Mouse (Mus musculus) heart, embryonic 13.5 days (tissue): ENCODE data around the gene Irf3. TPM values are rescaled to one million over a fixed set of nuclear protein-coding genes. Genes with fewer than 3 reads are reported as not detected.

Experiments used
- ATAC-seq: fragments of 200-750 bp; cut with Nextera tagmentation; 2 replicates; pipeline ENCODE4 v1.8.0; 2017; ENCODE audit warnings: moderate TSS enrichment; ENCODE audit not compliant: insufficient number of reproducible peaks, low FRiP score, low TSS enrichment; ENCODE audit errors: extremely low read depth
- H3K27ac ChIP-seq: fragments of 300-500 bp; sonication (generic); replicated peaks from 2 replicates; pipeline ENCODE4 v1.5.1; 2015; ENCODE audit warnings: moderate library complexity, mild to moderate bottlenecking, inconsistent platforms
- H3K27me3 ChIP-seq: fragments of 300-500 bp; sonication (generic); replicated peaks from 2 replicates; pipeline ENCODE4 v1.6.1; 2015; ENCODE audit warnings: mild to moderate bottlenecking, inconsistent platforms
- H3K36me3 ChIP-seq: fragments of 300-500 bp; sonication (generic); 2 replicates; pipeline ENCODE4 v1.6.1; 2015; ENCODE audit warnings: mild to moderate bottlenecking, inconsistent platforms
- H3K4me1 ChIP-seq: fragments of 300-500 bp; sonication (generic); 2 replicates; pipeline ENCODE4 v1.6.1; 2015; ENCODE audit warnings: inconsistent platforms
- H3K4me2 ChIP-seq: fragments of 300-500 bp; sonication (generic); 2 replicates; pipeline ENCODE4 v1.6.1; 2015; ENCODE audit warnings: inconsistent platforms, mild to moderate bottlenecking, moderate library complexity
- H3K4me3 ChIP-seq: fragments of 300-500 bp; sonication (generic); 2 replicates; pipeline ENCODE4 v1.5.1; 2015; ENCODE audit warnings: moderate library complexity, mild to moderate bottlenecking, inconsistent platforms
- H3K9ac ChIP-seq: fragments of 300-500 bp; sonication (generic); 2 replicates; pipeline ENCODE4 v1.6.1; 2015; ENCODE audit warnings: inconsistent platforms, mild to moderate bottlenecking, moderate library complexity
- H3K9me3 ChIP-seq: fragments of 300-500 bp; sonication (generic); 2 replicates; pipeline ENCODE4 v1.6.1; 2016; ENCODE audit warnings: inconsistent platforms
- WGBS: fragments of 180-500 bp; shearing (Covaris S2); methylation state at CpG from one replicate; pipeline ENCODE4 v1.1.7; 2015; ENCODE audit warnings: mixed read lengths; 5-methylcytosine and 5-hydroxymethylcytosine counted together
- polyA plus RNA-seq: library from polyadenylated mRNA; unstranded; fragments of >200 nt; fragmentation: Nextera tagmentation; extraction: Ambion mirVana; gene quantifications from 2 replicates; pipeline ENCODE4 v1.2.1, GENCODE M21; 2015

Gene Irf3
- polyA plus RNA-seq, 1 experiment from 2014 or later: 63.6 TPM

DNA sequence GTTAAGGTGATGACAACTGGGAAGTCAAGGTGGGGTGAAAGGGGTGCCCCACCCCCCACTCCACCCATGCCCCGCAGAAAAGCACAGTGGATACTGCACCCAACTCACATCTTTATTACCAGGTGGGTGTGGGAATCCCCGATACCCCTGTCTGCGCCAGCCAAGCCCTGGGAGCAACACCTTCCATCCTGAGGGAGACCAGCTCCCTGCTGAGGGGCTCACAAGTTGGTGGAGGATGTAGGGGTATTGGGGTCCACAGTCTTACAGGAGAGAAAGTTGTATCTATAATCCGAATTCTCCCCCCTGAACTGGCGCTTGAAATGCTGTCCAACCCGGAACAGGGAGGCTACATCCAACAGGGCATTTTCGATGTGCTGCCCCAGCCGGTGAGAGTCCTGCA, 38.2 kb upstream of the Irf3 start:
- Histone ChIP-seq H3K27ac (no peak overlapping the region), H3K9ac (no peak overlapping the region), H3K4me1 (no peaks in the 10 kb centered on the region), H3K9me3 (no peaks in the 10 kb centered on the region), H3K36me3 (peaks cover 40% of the 10 kb centered on the region), H3K27me3 (no peaks in the 10 kb centered on the region), H3K4me2 (no peak overlapping the region), H3K4me3 (no peak overlapping the region)
- ATAC-seq: no peak
- 65% methylated on average over 8 of the region's 8 CpGs for WGBS

DNA sequence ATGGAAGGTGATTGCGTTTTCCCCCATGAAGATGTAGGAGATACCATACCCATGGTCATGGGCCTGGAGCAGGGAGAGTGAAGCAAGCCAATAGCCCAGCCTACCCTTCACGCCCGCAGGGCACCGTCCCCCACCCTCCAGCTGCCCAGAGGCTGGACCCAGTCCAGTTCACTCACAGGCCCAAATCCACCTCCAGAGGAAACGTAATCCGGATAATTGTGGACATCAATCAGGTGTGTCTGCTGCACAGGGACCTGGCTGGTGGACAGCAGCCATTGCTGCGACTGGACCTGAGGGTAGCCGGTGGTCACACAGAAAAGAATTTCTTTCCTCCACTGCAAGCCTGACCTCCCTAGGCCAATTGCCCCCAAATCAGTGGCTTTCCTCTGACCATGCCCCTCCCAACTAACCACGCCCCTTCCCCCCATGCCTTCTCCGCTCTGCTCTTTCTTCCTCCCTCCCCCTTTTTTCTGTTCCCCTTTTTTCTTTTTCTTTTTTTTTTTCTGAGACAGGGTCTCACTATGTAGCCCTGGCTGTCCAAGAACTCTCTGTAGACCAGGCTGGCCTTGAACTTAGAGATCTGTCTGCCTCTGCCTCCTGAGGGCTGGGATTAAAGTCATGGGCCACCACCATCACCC, 37.5 kb upstream of the Irf3 start:
- H3K9ac ChIP-seq: no peak overlapping the region
- no peaks in the 10 kb centered on the region for H3K27me3 ChIP-seq
- H3K4me1 ChIP-seq: no peaks in the 10 kb centered on the region
- no peak for ATAC-seq
- no peak overlapping the region for H3K4me3 ChIP-seq
- H3K4me2 ChIP-seq: no peak overlapping the region
- no peaks in the 10 kb centered on the region for H3K9me3 ChIP-seq
- H3K36me3 ChIP-seq: peaks cover 41% of the 10 kb centered on the region
- WGBS: 86% methylated on average over 10 of the region's 10 CpGs
- H3K27ac ChIP-seq: no peak overlapping the region

DNA sequence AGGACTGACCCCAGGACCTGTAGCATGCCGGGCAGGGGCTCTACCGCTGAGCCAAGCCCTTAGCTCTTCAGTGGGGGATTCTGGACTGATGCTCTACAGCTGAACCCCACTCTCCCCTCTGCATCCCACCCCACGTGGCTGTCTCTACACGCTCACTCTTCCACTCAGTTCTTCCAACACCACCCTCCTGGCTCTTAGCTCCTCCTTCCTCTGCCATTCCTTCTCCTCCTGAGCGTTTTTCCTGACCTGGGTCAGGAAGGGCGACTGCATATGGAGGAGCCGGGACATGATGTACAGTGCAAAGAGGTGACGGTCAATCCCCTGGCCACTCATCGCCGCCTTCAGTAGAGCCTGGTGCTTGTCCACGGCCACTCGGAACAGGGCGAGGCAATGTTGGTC, 36.9 kb upstream of the Irf3 start:
- H3K27me3 ChIP-seq: no peaks in the 10 kb centered on the region
- no peaks in the 10 kb centered on the region for H3K4me1 ChIP-seq
- no peak for ATAC-seq
- H3K4me2 ChIP-seq: no peak overlapping the region
- H3K4me3 ChIP-seq: no peak overlapping the region
- H3K27ac ChIP-seq: no peak overlapping the region
- WGBS: 80% methylated on average over 13 of the region's 13 CpGs
- no peaks in the 10 kb centered on the region for H3K9me3 ChIP-seq
- peaks cover 43% of the 10 kb centered on the region for H3K36me3 ChIP-seq
- H3K9ac ChIP-seq: no peak overlapping the region

DNA sequence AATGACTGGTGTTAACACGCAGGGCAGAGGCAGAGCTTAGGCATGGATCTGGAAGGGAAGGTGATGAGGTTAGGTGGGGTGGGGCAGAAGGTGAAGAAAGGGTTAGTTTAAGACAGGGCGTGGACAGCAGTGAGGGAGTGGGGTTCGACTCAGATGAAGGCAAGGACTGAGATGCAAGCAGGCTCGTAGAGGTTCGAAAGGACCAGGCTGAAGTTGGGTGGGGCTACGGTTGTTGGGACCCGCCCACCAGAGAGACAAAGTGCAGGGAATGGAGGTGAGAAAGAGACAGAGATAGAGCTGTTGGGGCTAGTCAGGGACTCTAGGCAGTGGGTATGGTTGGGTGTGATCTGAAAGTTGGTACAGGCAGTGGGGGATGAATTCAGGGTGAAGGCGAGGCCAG, 35.1 kb upstream of the Irf3 start:
- Histone ChIP-seq H3K4me1 (no peaks in the 10 kb centered on the region), H3K9ac (no peak overlapping the region), H3K4me3 (no peak overlapping the region), H3K9me3 (no peaks in the 10 kb centered on the region), H3K27ac (no peak overlapping the region), H3K36me3 (peaks cover 58% of the 10 kb centered on the region), H3K27me3 (no peaks in the 10 kb centered on the region), H3K4me2 (no peak overlapping the region)
- no peak for ATAC-seq
- WGBS: 68% methylated on average over 8 of the region's 8 CpGs

DNA sequence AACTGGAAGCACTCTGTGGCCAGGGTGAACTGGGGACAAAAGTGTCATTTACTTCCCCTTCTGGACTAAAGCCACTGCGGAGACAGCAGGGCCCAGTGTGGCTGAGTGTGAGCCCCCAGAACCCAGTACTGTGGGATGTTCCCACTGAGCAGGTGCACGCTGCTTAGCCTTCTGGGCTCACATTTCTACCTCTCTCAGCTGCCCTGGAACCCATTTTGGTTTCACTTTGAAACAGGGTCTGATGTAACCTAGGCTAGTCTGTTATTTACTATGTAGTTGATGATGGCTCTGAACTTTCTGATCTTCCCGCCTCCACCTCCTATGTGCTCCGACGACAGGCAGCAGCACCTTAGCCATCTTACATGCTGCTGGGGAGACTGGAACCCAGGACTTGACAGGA, 34.6 kb upstream of the Irf3 start:
- 90% methylated on average over 5 of the region's 5 CpGs for WGBS
- Histone ChIP-seq H3K36me3 (peaks cover 58% of the 10 kb centered on the region), H3K4me1 (no peaks in the 10 kb centered on the region)

DNA sequence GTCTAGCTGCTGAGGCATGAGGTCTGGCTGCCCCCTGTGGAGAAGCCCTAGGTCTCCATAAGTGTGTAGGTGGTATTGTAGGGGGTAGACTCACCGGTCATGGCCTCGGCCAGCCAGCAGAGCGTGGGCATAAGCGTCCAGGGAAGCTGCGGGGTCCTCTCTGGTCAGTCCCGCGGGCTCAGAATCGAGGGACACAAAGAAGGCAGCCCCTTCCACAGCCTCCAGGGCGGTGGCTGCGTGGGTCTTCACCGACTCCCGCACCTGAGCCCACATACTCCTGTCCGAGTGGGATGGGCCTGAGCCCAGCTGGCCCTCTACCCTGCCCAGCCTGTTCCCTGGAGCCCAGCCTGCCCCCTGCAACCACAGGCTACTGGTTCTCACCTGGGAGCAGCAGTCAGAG, 32.5 kb upstream of the Irf3 start:
- no peak for ATAC-seq

More for the DNA sequence above, 34.6 kb upstream of the Irf3 start:
- no peak overlapping the region for H3K4me2 ChIP-seq
- H3K4me3 ChIP-seq: no peak overlapping the region
- H3K9ac ChIP-seq: no peak overlapping the region
- no peaks in the 10 kb centered on the region for H3K9me3 ChIP-seq
- no peak overlapping the region for H3K27ac ChIP-seq
- 0 out of 2 replicates have a peak, but pooled peaks have one; percentile 28 for ATAC-seq
- no peaks in the 10 kb centered on the region for H3K27me3 ChIP-seq

DNA sequence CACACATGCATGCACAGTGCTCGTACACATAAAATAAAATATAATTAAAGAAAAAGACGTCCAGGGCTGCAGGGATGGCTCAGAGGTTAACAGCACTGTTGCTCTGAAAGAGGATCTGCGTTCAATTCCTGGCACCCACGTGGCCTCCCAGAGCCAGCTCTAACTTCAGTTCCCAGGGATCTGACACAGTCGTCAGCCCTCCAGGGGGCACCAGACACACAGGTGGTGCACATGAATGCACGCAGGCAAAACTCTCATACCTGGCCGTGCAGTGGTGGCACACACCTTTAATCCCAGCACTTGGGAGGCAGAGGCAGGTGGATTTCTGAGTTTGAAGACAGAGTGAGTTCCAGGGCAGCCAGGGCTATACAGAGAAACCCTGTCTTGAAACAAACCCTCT, 31.5 kb upstream of the Irf3 start:
- Histone ChIP-seq H3K36me3 (peaks cover 48% of the 10 kb centered on the region), H3K4me2 (no peak overlapping the region), H3K9me3 (no peaks in the 10 kb centered on the region), H3K9ac (no peak overlapping the region), H3K4me1 (peaks cover 10% of the 10 kb centered on the region), H3K4me3 (no peak overlapping the region), H3K27me3 (no peaks in the 10 kb centered on the region), H3K27ac (no peak overlapping the region)
- WGBS: 83% methylated on average over 7 of the region's 7 CpGs
- ATAC-seq: no peak

More for the DNA sequence above, 32.5 kb upstream of the Irf3 start:
- Histone ChIP-seq H3K27me3 (no peaks in the 10 kb centered on the region), H3K4me1 (peaks cover 4% of the 10 kb centered on the region; the same call in 1 of the 2 replicates), H3K36me3 (peaks cover 54% of the 10 kb centered on the region), H3K27ac (no peak overlapping the region), H3K9me3 (no peaks in the 10 kb centered on the region), H3K9ac (no peak overlapping the region), H3K4me2 (no peak overlapping the region), H3K4me3 (no peak overlapping the region)
- 91% methylated on average over 13 of the region's 13 CpGs for WGBS

DNA sequence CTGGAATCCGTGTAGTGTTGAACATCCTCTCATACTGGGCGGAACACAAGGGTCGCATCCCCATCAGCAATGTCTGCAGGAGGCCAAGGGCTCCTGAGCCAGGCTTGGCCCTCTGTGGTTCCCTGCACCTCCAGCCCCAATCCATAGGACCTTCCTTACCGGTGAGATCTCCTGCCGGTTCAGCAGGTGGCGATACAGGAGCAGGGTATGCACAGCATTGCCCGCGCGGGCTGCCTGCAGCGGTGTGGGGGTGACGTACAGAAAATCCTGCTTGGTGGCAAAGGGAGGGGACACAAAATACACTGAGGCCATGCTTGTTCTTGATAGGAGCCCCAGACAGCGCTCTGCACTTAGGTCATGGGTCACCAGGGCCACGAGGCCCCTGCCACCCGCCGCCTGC, 30.8 kb upstream of the Irf3 start:
- 60% methylated on average over 15 of the region's 15 CpGs for WGBS
- no peak overlapping the region for H3K27ac ChIP-seq
- H3K27me3 ChIP-seq: no peaks in the 10 kb centered on the region
- H3K4me1 ChIP-seq: peaks cover 16% of the 10 kb centered on the region
- no peak for ATAC-seq
- H3K9ac ChIP-seq: no peak overlapping the region
- no peaks in the 10 kb centered on the region for H3K9me3 ChIP-seq
- H3K36me3 ChIP-seq: peaks cover 42% of the 10 kb centered on the region
- H3K4me2 ChIP-seq: no peak overlapping the region
- no peak overlapping the region for H3K4me3 ChIP-seq

DNA sequence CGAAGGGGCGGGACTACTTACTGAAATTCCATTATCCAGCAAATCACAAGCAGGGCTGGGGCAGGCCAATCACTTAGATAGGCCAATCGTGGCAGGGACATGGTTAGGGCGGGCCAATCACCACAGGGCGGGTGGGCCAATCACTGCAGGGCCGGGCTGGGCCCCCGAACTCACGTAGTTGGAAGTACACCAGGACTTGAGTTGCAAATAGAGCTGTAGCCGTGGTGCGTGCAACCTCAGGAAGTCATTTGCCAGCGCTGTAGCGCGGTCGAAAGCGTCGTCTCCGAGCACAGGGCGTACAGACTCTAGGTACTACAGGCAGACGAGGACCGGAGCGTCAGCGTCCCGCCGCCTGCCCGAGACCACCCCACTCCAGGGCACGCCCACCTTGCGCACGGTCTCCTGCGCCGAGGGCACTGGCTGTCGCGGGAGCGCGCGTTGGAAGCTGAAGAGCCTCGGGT, 27.2 kb upstream of the Irf3 start:
- Histone ChIP-seq H3K27me3 (no peaks in the 10 kb centered on the region), H3K27ac (peak overlapping the region; percentile 74), H3K4me2 (peak overlapping the region; percentile 79), H3K4me3 (peak overlapping the region; percentile 56), H3K9ac (peak overlapping the region; percentile 75), H3K36me3 (peaks cover 17% of the 10 kb centered on the region), H3K9me3 (no peaks in the 10 kb centered on the region), H3K4me1 (peaks cover 35% of the 10 kb centered on the region)
- under 1% methylated on average over 36 of the region's 36 CpGs for WGBS
- peak; percentile 89 for ATAC-seq

DNA sequence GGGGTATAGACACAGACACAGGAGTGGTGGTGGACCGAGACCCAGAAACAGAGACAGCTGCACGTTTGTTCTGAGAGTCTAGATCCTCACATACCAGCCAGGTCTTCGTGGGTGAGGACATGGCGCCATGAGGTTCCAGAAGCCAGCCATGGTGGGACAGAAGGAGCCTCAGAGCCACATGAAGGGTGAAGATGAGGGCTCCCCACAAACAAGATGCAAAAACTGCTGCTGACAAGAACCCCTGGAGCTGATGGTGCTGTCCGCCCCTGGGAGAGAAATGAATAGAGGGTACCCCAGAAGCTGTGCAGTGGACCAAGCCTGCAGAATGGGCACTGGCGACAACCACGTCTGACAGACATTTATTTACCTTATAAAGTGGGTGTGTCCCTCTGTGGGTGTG, 26.3 kb upstream of the Irf3 start:
- peaks cover 35% of the 10 kb centered on the region for H3K4me1 ChIP-seq
- no peak for ATAC-seq
- H3K9me3 ChIP-seq: no peaks in the 10 kb centered on the region
- peak overlapping the region; percentile 75 for H3K9ac ChIP-seq
- no peak overlapping the region; the same call in 1 of the 2 replicates for H3K27ac ChIP-seq
- H3K4me2 ChIP-seq: peak overlapping the region; percentile 79
- WGBS: 79% methylated on average over 7 of the region's 7 CpGs
- H3K36me3 ChIP-seq: peaks cover 18% of the 10 kb centered on the region
- no peaks in the 10 kb centered on the region for H3K27me3 ChIP-seq
- peak overlapping the region; percentile 56 for H3K4me3 ChIP-seq

DNA sequence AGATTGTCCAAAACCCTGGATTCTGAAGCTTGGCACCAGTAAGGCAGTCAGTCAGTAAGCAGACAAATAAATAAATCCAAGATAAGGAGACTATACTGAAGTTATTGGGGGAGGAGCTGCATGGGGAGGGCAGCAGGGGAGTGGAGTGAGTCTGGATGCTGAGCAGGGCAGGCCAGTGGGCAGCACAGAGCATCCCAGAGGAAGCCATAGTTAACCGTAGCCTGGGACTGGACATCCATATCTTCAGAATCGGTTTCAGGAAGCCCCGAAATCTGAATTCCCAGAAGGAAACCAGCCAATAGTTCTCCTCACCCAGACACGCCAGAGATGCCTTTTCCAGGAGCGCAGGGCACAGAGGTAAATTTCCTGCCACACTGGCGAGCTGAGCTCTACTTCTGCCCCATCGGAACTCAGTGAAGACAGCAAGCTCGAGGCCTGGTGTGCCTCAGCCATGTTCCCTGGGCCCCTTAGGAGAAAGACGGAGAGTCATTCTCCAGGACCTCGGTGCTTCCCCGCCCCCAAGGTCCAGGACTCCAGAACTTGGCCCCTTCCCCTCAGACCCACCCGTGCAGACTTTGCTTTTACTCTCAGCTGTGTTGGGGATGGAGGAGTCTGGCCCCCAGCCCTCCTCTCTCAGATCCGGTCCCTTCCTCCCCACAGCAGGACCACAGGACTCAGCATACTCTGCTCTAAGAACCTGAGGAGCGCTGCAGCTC, 23.9 kb upstream of the Irf3 start:
- ATAC-seq: no peak
- no peaks in the 10 kb centered on the region for H3K27me3 ChIP-seq
- H3K4me1 ChIP-seq: peaks cover 35% of the 10 kb centered on the region
- 0 out of 2 replicates have a peak overlapping the region, but pooled peaks have one; percentile 0 for H3K27ac ChIP-seq
- peak overlapping the region; percentile 54 for H3K4me3 ChIP-seq
- peaks cover 34% of the 10 kb centered on the region for H3K36me3 ChIP-seq
- H3K4me2 ChIP-seq: peak overlapping the region; percentile 76
- H3K9ac ChIP-seq: peak overlapping the region; percentile 77
- H3K9me3 ChIP-seq: no peaks in the 10 kb centered on the region
- WGBS: 42% methylated on average over 14 of the region's 14 CpGs
